Mouse (Mus musculus): ENCODE measurements around the gene Kcnn1. TPM values are rescaled to one million over a fixed set of nuclear protein-coding genes. Genes with fewer than 3 reads are reported as not detected.

Gene Kcnn1
- polyA plus RNA-seq, 2 experiments = 2.5 to 9.1 TPM

- Histone ChIP-seq H3K36me3 (ENCODE audit: control insufficient read depth, insufficient read depth, low read length) (no peaks in the 10 kb centered on the region), H3K4me3 (replicated peaks; ENCODE audit: low read length) (no peak overlapping the region), H3K27ac (replicated peaks; ENCODE audit: low read depth, low read length) (no peak overlapping the region), H3K4me1 (ENCODE audit: control insufficient read depth, insufficient read depth, low read length) (peaks cover 3% of the 10 kb centered on the region; the same call in 1 of the 2 replicates), H3K9me3 (ENCODE audit: control insufficient read depth, low read length) (no peaks in the 10 kb centered on the region), H3K27me3 (ENCODE audit: control insufficient read depth, insufficient read depth, low read length) (no peaks in the 10 kb centered on the region), H3K4me2 (replicated peaks; ENCODE audit: low read depth, low read length, severe bottlenecking) (no peak overlapping the region), H3K9ac (ENCODE audit: low read depth, low read length, severe bottlenecking) (no peak overlapping the region)
- no peak for TF ChIP-seq POLR2A (IDR thresholded peaks at IDR 0.05; ENCODE audit: borderline replicate concordance, extremely low read depth, insufficient read depth, insufficient read length)
- ATAC-seq (ENCODE audit: low FRiP score, low read depth) (no peak), DNase-seq (ENCODE audit: low spot score) (no peak)
- WGBS = 79% methylated on average over 7 of the region's 7 CpGs
These were observed 12.8 kb downstream of the Kcnn1 start for GRCm38 (mm10) chr8:70850132-70850845.

GRCm38 (mm10) chr8:70849333-70849990, 13.6 kb downstream of the Kcnn1 start:
- no peak overlapping the region for H3K27ac ChIP-seq (replicated peaks; ENCODE audit: low read depth, low read length)
- no peak overlapping the region for H3K9ac ChIP-seq (ENCODE audit: low read depth, low read length, severe bottlenecking)
- DNase-seq (ENCODE audit: low spot score) (no peak), ATAC-seq (ENCODE audit: low FRiP score, low read depth) (no peak)
- no peak for TF ChIP-seq POLR2A (IDR thresholded peaks at IDR 0.05; ENCODE audit: borderline replicate concordance, extremely low read depth, insufficient read depth, insufficient read length)
- H3K4me1 ChIP-seq (ENCODE audit: control insufficient read depth, insufficient read depth, low read length) = peaks cover 3% of the 10 kb centered on the region; the same call in 1 of the 2 replicates
- no peak overlapping the region for H3K4me2 ChIP-seq (replicated peaks; ENCODE audit: low read depth, low read length, severe bottlenecking)
- no peaks in the 10 kb centered on the region for H3K9me3 ChIP-seq (ENCODE audit: control insufficient read depth, low read length)
- H3K27me3 ChIP-seq (ENCODE audit: control insufficient read depth, insufficient read depth, low read length) = no peaks in the 10 kb centered on the region
- no peaks in the 10 kb centered on the region for H3K36me3 ChIP-seq (ENCODE audit: control insufficient read depth, insufficient read depth, low read length)
- H3K4me3 ChIP-seq (replicated peaks; ENCODE audit: low read length) = no peak overlapping the region
- 83% methylated on average over 3 of the region's 3 CpGs for WGBS

GRCm38 (mm10) chr8:70846371-70847154, 16.5 kb downstream of the Kcnn1 start:
- 57% methylated on average over 15 of the region's 15 CpGs for WGBS
- no peak overlapping the region for H3K9ac ChIP-seq (ENCODE audit: low read depth, low read length, severe bottlenecking)
- no peak for TF ChIP-seq POLR2A (IDR thresholded peaks at IDR 0.05; ENCODE audit: borderline replicate concordance, extremely low read depth, insufficient read depth, insufficient read length)

GRCm38 (mm10) chr8:70845108-70845507, 17.9 kb downstream of the Kcnn1 start:
- Histone ChIP-seq H3K4me1 (ENCODE audit: control insufficient read depth, insufficient read depth, low read length) (0 out of 2 replicates have a peak, but pooled peaks cover 3% of the 10 kb centered on the region), H3K27ac (replicated peaks; ENCODE audit: low read depth, low read length) (no peak overlapping the region), H3K4me2 (replicated peaks; ENCODE audit: low read depth, low read length, severe bottlenecking) (no peak overlapping the region), H3K9ac (ENCODE audit: low read depth, low read length, severe bottlenecking) (no peak overlapping the region), H3K9me3 (ENCODE audit: control insufficient read depth, low read length) (no peaks in the 10 kb centered on the region), H3K36me3 (ENCODE audit: control insufficient read depth, insufficient read depth, low read length) (no peaks in the 10 kb centered on the region), H3K27me3 (ENCODE audit: control insufficient read depth, insufficient read depth, low read length) (no peaks in the 10 kb centered on the region), H3K4me3 (replicated peaks; ENCODE audit: low read length) (no peak overlapping the region)
- no peak for TF ChIP-seq POLR2A (IDR thresholded peaks at IDR 0.05; ENCODE audit: borderline replicate concordance, extremely low read depth, insufficient read depth, insufficient read length)
- no peak for DNase-seq (ENCODE audit: low spot score)
- 47% methylated on average over 5 of the region's 5 CpGs for WGBS
- ATAC-seq (ENCODE audit: low FRiP score, low read depth) = no peak

More at GRCm38 (mm10) chr8:70846371-70847154, 16.5 kb downstream of the Kcnn1 start:
- Histone ChIP-seq H3K27ac (replicated peaks; ENCODE audit: low read depth, low read length) (no peak overlapping the region), H3K9me3 (ENCODE audit: control insufficient read depth, low read length) (no peaks in the 10 kb centered on the region), H3K4me2 (replicated peaks; ENCODE audit: low read depth, low read length, severe bottlenecking) (no peak overlapping the region), H3K36me3 (ENCODE audit: control insufficient read depth, insufficient read depth, low read length) (no peaks in the 10 kb centered on the region), H3K4me1 (ENCODE audit: control insufficient read depth, insufficient read depth, low read length) (no peaks in the 10 kb centered on the region), H3K4me3 (replicated peaks; ENCODE audit: low read length) (no peak overlapping the region), H3K27me3 (ENCODE audit: control insufficient read depth, insufficient read depth, low read length) (no peaks in the 10 kb centered on the region)
- no peak for ATAC-seq (ENCODE audit: low FRiP score, low read depth)
- no peak for DNase-seq (ENCODE audit: low spot score)

GRCm38 (mm10) chr8:70844523-70844922, 18.5 kb downstream of the Kcnn1 start:
- Histone ChIP-seq H3K9ac (ENCODE audit: low read depth, low read length, severe bottlenecking) (no peak overlapping the region), H3K4me2 (replicated peaks; ENCODE audit: low read depth, low read length, severe bottlenecking) (no peak overlapping the region), H3K4me3 (replicated peaks; ENCODE audit: low read length) (no peak overlapping the region), H3K9me3 (ENCODE audit: control insufficient read depth, low read length) (no peaks in the 10 kb centered on the region), H3K36me3 (ENCODE audit: control insufficient read depth, insufficient read depth, low read length) (no peaks in the 10 kb centered on the region), H3K4me1 (ENCODE audit: control insufficient read depth, insufficient read depth, low read length) (0 out of 2 replicates have a peak, but pooled peaks cover 3% of the 10 kb centered on the region), H3K27ac (replicated peaks; ENCODE audit: low read depth, low read length) (no peak overlapping the region), H3K27me3 (ENCODE audit: control insufficient read depth, insufficient read depth, low read length) (no peaks in the 10 kb centered on the region)
- DNase-seq (ENCODE audit: low spot score) (peak; percentile 88), ATAC-seq (ENCODE audit: low FRiP score, low read depth) (no peak)
- 0% methylated on average over 6 of the region's 6 CpGs for WGBS
- no peak for TF ChIP-seq POLR2A (IDR thresholded peaks at IDR 0.05; ENCODE audit: borderline replicate concordance, extremely low read depth, insufficient read depth, insufficient read length)
